Mouse (Mus musculus) kidney, postnatal 36 days (tissue): ENCODE results near the gene Erp27.
A peak's percentile ranks its signal among the peaks of the same experiment; 100 is the strongest.
"Not testable (repeated sequence)": the region's sequence is repeated elsewhere in the genome, so short reads cannot be mapped to it uniquely, and the experiment has no call there.

Source experiments
- DNase-seq, 2 experiments: peaks; one replicate each; pipeline ENCODE4 v3.0.0; 2021 to 2022; ENCODE audit warnings: mixed read lengths in 2 of 2

Erp27 gene

GRCm38 (mm10) chr6:136903885-136904470 lies 18.0 kb downstream of the Erp27 start:
- no peak for DNase-seq

- DNase-seq: no peak
Observed at GRCm38 (mm10) chr6:136902527-136902926, 19.5 kb downstream of the Erp27 start.

- DNase-seq: no peak
Observed at GRCm38 (mm10) chr6:136901010-136901409, 21.0 kb downstream of the Erp27 start.

GRCm38 (mm10) chr6:136900369-136901009 lies 21.5 kb downstream of the Erp27 start:
- no peak for DNase-seq

GRCm38 (mm10) chr6:136898954-136899353 lies 23.0 kb downstream of the Erp27 start:
- no peak for DNase-seq

- DNase-seq: peak in 1 of 2 experiments; percentile 23
Observed at GRCm38 (mm10) chr6:136898222-136898621, 23.8 kb downstream of the Erp27 start.

GRCm38 (mm10) chr6:136897789-136898188 lies 24.2 kb downstream of the Erp27 start:
- no peak for DNase-seq

GRCm38 (mm10) chr6:136894532-136895339 lies 27.2 kb downstream of the Erp27 start:
- DNase-seq: peak in 1 of 2 experiments; percentile 54

- no peak for DNase-seq
Observed at GRCm38 (mm10) chr6:136892002-136892401, 30.0 kb downstream of the Erp27 start.

- DNase-seq: no peak
Observed at GRCm38 (mm10) chr6:136889554-136889953, 32.4 kb downstream of the Erp27 start.

GRCm38 (mm10) chr6:136889067-136889466 lies 32.9 kb downstream of the Erp27 start:
- no peak for DNase-seq

- DNase-seq: peak; percentile 56 to 78
Observed at GRCm38 (mm10) chr6:136887854-136888253, 34.1 kb downstream of the Erp27 start.

GRCm38 (mm10) chr6:136884766-136885165 lies 37.2 kb downstream of the Erp27 start:
- DNase-seq: not testable (repeated sequence)

- no peak for DNase-seq
Observed at GRCm38 (mm10) chr6:136883961-136884360, 38.0 kb downstream of the Erp27 start.

GRCm38 (mm10) chr6:136883431-136883915 lies 38.5 kb downstream of the Erp27 start:
- peak in 1 of 2 experiments; percentile 33 for DNase-seq

- DNase-seq: no peak
Observed at GRCm38 (mm10) chr6:136881678-136882077, 40.3 kb downstream of the Erp27 start.

GRCm38 (mm10) chr6:136875670-136876069 lies 46.3 kb downstream of the Erp27 start, which contains the start of gene Mgp:
Gene Mgp (minus strand): TSS chr6:136875823.
- peak in 1 of 2 experiments; percentile 21 for DNase-seq

- DNase-seq: peak in 1 of 2 experiments; percentile 31
Observed at GRCm38 (mm10) chr6:136874599-136874998, 47.4 kb downstream of the Erp27 start.

GRCm38 (mm10) chr6:136868921-136869320 lies 53.1 kb downstream of the Erp27 start:
- DNase-seq: no peak

- DNase-seq: no peak
Observed at GRCm38 (mm10) chr6:136866150-136866549, 55.8 kb downstream of the Erp27 start.

GRCm38 (mm10) chr6:136865360-136865759 lies 56.6 kb downstream of the Erp27 start:
- DNase-seq: no peak

- peak; percentile 30 to 42 for DNase-seq
Observed at GRCm38 (mm10) chr6:136861020-136861419, 61.0 kb downstream of the Erp27 start.

GRCm38 (mm10) chr6:136858420-136858819 lies 63.6 kb downstream of the Erp27 start:
- DNase-seq: no peak
